Mouse (Mus musculus) fibroblast of lung, adult 2 months (primary cell): ENCODE measurements around the gene Ccdc77.

ENCODE experiments used
- DNase-seq: peaks from one replicate; pipeline ENCODE4 v3.0.0-alpha.2; 2011; ENCODE audit warnings: low read depth

Gene Ccdc77

GRCm38 (mm10) chr6:120363688-120364522, at the start of gene Ccdc77, which contains the start of gene Kdm5a:
TSS of gene Ccdc77 (minus strand) at chr6:120364374.
TSS of gene Kdm5a (plus strand) at chr6:120364124.
- peak; percentile 94 for DNase-seq

- DNase-seq: no peak
These were observed 39.8 kb upstream of the Ccdc77 start for GRCm38 (mm10) chr6:120403936-120404335.

- no peak for DNase-seq
These were observed 31.6 kb upstream of the Ccdc77 start for GRCm38 (mm10) chr6:120395622-120396345.

- DNase-seq: no peak
These were observed 28.6 kb upstream of the Ccdc77 start for GRCm38 (mm10) chr6:120392811-120393210.

- no peak for DNase-seq
These were observed 25.9 kb upstream of the Ccdc77 start for GRCm38 (mm10) chr6:120390054-120390453.

GRCm38 (mm10) chr6:120376736-120377135, 12.6 kb upstream of the Ccdc77 start:
- no peak for DNase-seq

- DNase-seq: no peak
These were observed 877 bp upstream of the Ccdc77 start for GRCm38 (mm10) chr6:120365051-120365450.

GRCm38 (mm10) chr6:120364523-120364905, 340 bp upstream of the Ccdc77 start:
- no peak for DNase-seq

- DNase-seq: no peak
These were observed 1.1 kb downstream of the Ccdc77 start for GRCm38 (mm10) chr6:120362774-120363687.

GRCm38 (mm10) chr6:120362124-120362523, 2.0 kb downstream of the Ccdc77 start:
- no peak for DNase-seq

- DNase-seq: peak; percentile 92
These were observed 6.9 kb downstream of the Ccdc77 start for GRCm38 (mm10) chr6:120356951-120357945.

- DNase-seq: no peak
These were observed 7.7 kb downstream of the Ccdc77 start for GRCm38 (mm10) chr6:120356478-120356877.

- no peak for DNase-seq
These were observed 15.2 kb downstream of the Ccdc77 start for GRCm38 (mm10) chr6:120349018-120349417.

- DNase-seq: no peak
These were observed 20.2 kb downstream of the Ccdc77 start for GRCm38 (mm10) chr6:120343992-120344391.

GRCm38 (mm10) chr6:120332351-120332750, 31.8 kb downstream of the Ccdc77 start:
- no peak for DNase-seq

- DNase-seq: peak; percentile 64
These were observed 39.8 kb downstream of the Ccdc77 start for GRCm38 (mm10) chr6:120324295-120324927.

GRCm38 (mm10) chr6:120320369-120320768, 43.8 kb downstream of the Ccdc77 start:
- no peak for DNase-seq

- DNase-seq: no peak
These were observed 45.0 kb downstream of the Ccdc77 start for GRCm38 (mm10) chr6:120319129-120319528.

GRCm38 (mm10) chr6:120318303-120318940, 45.8 kb downstream of the Ccdc77 start:
- no peak for DNase-seq

GRCm38 (mm10) chr6:120312443-120312842, 51.7 kb downstream of the Ccdc77 start:
- DNase-seq: no peak
